Mouse (Mus musculus) MEL (cell line): ENCODE measurements at regions not wholly inside any gene's neighbourhood (a gene's known extent, or its start where the extent isn't known, plus 50 kb on each side); places are given as distances from the start of the nearest gene placed in this dataset.

Experiments used
- DNase-seq: peaks from one replicate; pipeline ENCODE4 v3.0.0; 2011; ENCODE audit warnings: low read depth, low spot score
- H3K27ac ChIP-seq: 2 replicates; pipeline ENCODE4 v1.5.1; 2012; ENCODE audit warnings: low read depth, mild to moderate bottlenecking, control low read depth, low read length, moderate library complexity; ENCODE audit not compliant: control insufficient read depth
- H3K27me3 ChIP-seq, 2 experiments: fragments of 150-350 bp in 1 of 2; sonication (generic) in 1 of 2; 2 replicates each; pipeline ENCODE4 v1.6.1; 2012; ENCODE audit warnings: low read length in 2 of 2, mild to moderate bottlenecking in 2 of 2, improper control_type of control experiment in 1 of 2, moderate library complexity in 1 of 2; ENCODE audit not compliant: insufficient read depth in 2 of 2, control insufficient read depth in 1 of 2
- H3K36me3 ChIP-seq, 2 experiments: 2 replicates each; pipeline ENCODE4 v1.6.1; 2012 to 2014; ENCODE audit warnings: low read length in 2 of 2, improper control_type of control experiment in 1 of 2, inconsistent platforms in 1 of 2, mild to moderate bottlenecking in 1 of 2; ENCODE audit not compliant: insufficient read depth in 2 of 2, control insufficient read depth in 1 of 2
- H3K4me1 ChIP-seq, 2 experiments: fragments of 150-350 bp in 1 of 2; sonication (generic) in 1 of 2; 2 replicates each; pipeline ENCODE4 v1.6.1; 2012; ENCODE audit warnings: low read length in 2 of 2, improper control_type of control experiment in 1 of 2, mild to moderate bottlenecking in 1 of 2; ENCODE audit not compliant: insufficient read depth in 2 of 2, control insufficient read depth in 1 of 2
- H3K4me3 ChIP-seq, 2 experiments: fragments of 150-350 bp in 1 of 2; sonication (generic) in 1 of 2; 2 replicates each; pipeline ENCODE4 v1.5.1; 2012; ENCODE audit warnings: low read depth in 2 of 2, low read length in 2 of 2, mild to moderate bottlenecking in 2 of 2, moderate library complexity in 2 of 2, control low read depth in 1 of 2, improper control_type of control experiment in 1 of 2; ENCODE audit not compliant: control insufficient read depth in 1 of 2, insufficient read depth in 1 of 2
- H3K79me2 ChIP-seq: 2 replicates; pipeline ENCODE4 v1.6.1; 2012; ENCODE audit warnings: mild to moderate bottlenecking, low read length, moderate library complexity; ENCODE audit not compliant: control insufficient read depth, poor library complexity, insufficient read depth
- H3K9ac ChIP-seq: 2 replicates; pipeline ENCODE4 v1.6.1; 2012; ENCODE audit warnings: low read depth, mild to moderate bottlenecking, control low read depth, low read length, moderate library complexity; ENCODE audit not compliant: control insufficient read depth, poor library complexity, severe bottlenecking
- H3K9me3 ChIP-seq: fragments of 150-350 bp; sonication (generic); replicated peaks from 2 replicates; pipeline ENCODE4 v1.6.1; 2012; ENCODE audit warnings: mild to moderate bottlenecking, low read length, improper control_type of control experiment, moderate library complexity; ENCODE audit not compliant: insufficient read depth
- CTCF ChIP-seq, 3 experiments: IDR thresholded peaks in 2 of 3; conservative IDR thresholded peaks in 1 of 3; 2 replicates each; pipeline ENCODE4 v1.5.1; 2011 to 2012; ENCODE audit warnings: low read length in 3 of 3, low read depth in 2 of 3, mild to moderate bottlenecking in 2 of 3, improper control_type of control experiment in 1 of 3, inconsistent platforms in 1 of 3, mixed read lengths in 1 of 3, moderate library complexity in 1 of 3; ENCODE audit not compliant: control insufficient read depth in 1 of 3, insufficient read depth in 1 of 3, poor library complexity in 1 of 3, severe bottlenecking in 1 of 3
- ELF1 ChIP-seq: IDR thresholded peaks from 2 replicates; pipeline ENCODE4 v1.6.1; 2014; ENCODE audit warnings: low read depth, mild to moderate bottlenecking, inconsistent platforms, low read length, improper control_type of control experiment, moderate library complexity
- GABPA ChIP-seq: IDR thresholded peaks from 2 replicates; pipeline ENCODE4 v1.6.1; 2012; ENCODE audit warnings: low read depth, mild to moderate bottlenecking, inconsistent platforms, low read length, improper control_type of control experiment, moderate library complexity
- HCFC1 ChIP-seq: IDR thresholded peaks from 2 replicates; pipeline ENCODE4 v1.6.1; 2012; ENCODE audit warnings: low read depth, mild to moderate bottlenecking, inconsistent platforms, low read length, improper control_type of control experiment, moderate library complexity
- JUND ChIP-seq: IDR thresholded peaks from 2 replicates; pipeline ENCODE4 v1.6.1; 2011; ENCODE audit warnings: low read depth, mild to moderate bottlenecking, improper control_type of control experiment, low read length
- MAX ChIP-seq: IDR thresholded peaks from 2 replicates; pipeline ENCODE4 v1.6.1; 2011; ENCODE audit warnings: low read length, improper control_type of control experiment
- MAZ ChIP-seq: IDR thresholded peaks from 2 replicates; pipeline ENCODE4 v1.6.1; 2012; ENCODE audit warnings: low read depth, mild to moderate bottlenecking, inconsistent platforms, low read length, improper control_type of control experiment
- MYC ChIP-seq: IDR thresholded peaks from 2 replicates; pipeline ENCODE4 v1.6.1; 2011; ENCODE audit warnings: low read depth, mild to moderate bottlenecking, low read length, improper control_type of control experiment, moderate library complexity
- NELFE ChIP-seq: IDR thresholded peaks from 2 replicates; pipeline ENCODE4 v1.6.1; 2011; ENCODE audit warnings: low read depth, low read length, improper control_type of control experiment
- RAD21 ChIP-seq: IDR thresholded peaks from 2 replicates; pipeline ENCODE4 v1.6.1; 2011; ENCODE audit warnings: mild to moderate bottlenecking, low read depth, low read length, improper control_type of control experiment
- SMC3 ChIP-seq: IDR thresholded peaks from 2 replicates; pipeline ENCODE4 v1.6.1; 2011; ENCODE audit warnings: low read depth, low read length, improper control_type of control experiment
- TAL1 ChIP-seq: IDR thresholded peaks from 2 replicates; pipeline ENCODE4 v1.6.1; 2012; ENCODE audit warnings: mild to moderate bottlenecking, inconsistent platforms, low read length, moderate library complexity, mixed read lengths
- TCF12 ChIP-seq: IDR thresholded peaks from 2 replicates; pipeline ENCODE4 v1.6.1; 2014; ENCODE audit warnings: low read depth, mild to moderate bottlenecking, inconsistent platforms, low read length, improper control_type of control experiment, moderate library complexity
- USF1 ChIP-seq: IDR thresholded peaks from 2 replicates; pipeline ENCODE4 v1.6.1; 2014; ENCODE audit warnings: low read depth, mild to moderate bottlenecking, inconsistent platforms, low read length, improper control_type of control experiment, moderate library complexity
- ZKSCAN1 ChIP-seq: IDR thresholded peaks from 2 replicates; pipeline ENCODE4 v1.6.1; 2012; ENCODE audit warnings: low read depth, mild to moderate bottlenecking, inconsistent platforms, low read length, improper control_type of control experiment, moderate library complexity

DNA sequence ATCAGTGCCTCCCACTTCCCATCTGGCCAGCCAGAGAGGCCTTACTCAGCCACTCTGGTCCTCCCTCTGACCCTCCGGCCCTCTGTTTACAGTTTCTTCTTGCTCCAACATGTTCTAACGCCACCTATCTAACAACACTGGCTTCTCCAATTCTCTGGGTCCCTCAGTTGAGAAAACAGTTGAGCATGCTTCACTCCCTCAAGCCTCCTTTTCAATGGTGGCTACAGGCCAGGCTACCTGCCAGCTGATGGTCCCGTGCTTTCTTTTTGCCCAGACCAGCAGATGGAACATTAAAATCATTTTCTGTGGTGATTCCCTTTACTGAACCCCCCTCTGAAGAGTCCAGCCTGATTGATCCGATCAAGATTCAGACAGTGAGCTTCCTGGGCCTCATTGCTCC is 280.8 kb downstream of the Pdcd6ip start:
- H3K9ac ChIP-seq, result no peak overlapping the region
- H3K4me1 ChIP-seq, result no peaks in the 10 kb centered on the region
- no peak for DNase-seq
- H3K36me3 ChIP-seq, result no peaks in the 10 kb centered on the region
- H3K4me3 ChIP-seq, result no peak overlapping the region
- no peaks in the 10 kb centered on the region for H3K9me3 ChIP-seq
- H3K79me2 ChIP-seq, result no peaks in the 10 kb centered on the region
- H3K27me3 ChIP-seq, result no peaks in the 10 kb centered on the region
- TF ChIP-seq USF1 (no peak), ZKSCAN1 (no peak), MAX (no peak)
- no peak overlapping the region for H3K27ac ChIP-seq

DNA sequence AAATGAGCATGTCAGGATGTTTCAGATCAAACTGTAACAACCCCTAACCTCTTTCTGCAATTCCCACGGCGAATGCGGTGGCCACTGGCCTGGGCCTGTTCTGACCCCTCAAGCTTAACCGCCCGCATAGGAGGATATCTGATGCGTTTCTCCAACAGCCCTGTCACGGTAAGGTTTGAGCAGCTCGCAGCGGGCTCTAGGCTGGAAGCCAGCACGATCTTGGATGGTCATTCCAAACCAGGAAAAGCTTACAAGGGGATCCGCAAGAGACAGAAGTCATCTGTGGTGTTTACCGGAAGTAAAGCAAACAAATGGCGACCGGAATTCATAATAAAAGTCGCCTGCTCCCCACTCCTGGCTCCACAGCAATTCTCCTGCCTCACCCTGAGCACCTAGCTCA is 281.7 kb downstream of the Pdcd6ip start:
- H3K9ac ChIP-seq, result no peak overlapping the region
- no peaks in the 10 kb centered on the region for H3K9me3 ChIP-seq
- no peaks in the 10 kb centered on the region for H3K4me1 ChIP-seq
- H3K27ac ChIP-seq, result no peak overlapping the region
- no peaks in the 10 kb centered on the region for H3K79me2 ChIP-seq
- TF ChIP-seq SMC3 (no peak), MAX (no peak), TCF12 (no peak), MAZ (no peak), GABPA (no peak), ELF1 (no peak), NELFE (no peak), HCFC1 (no peak), JUND (no peak), MYC (no peak), TAL1 (no peak)
- no peak for DNase-seq
- no peaks in the 10 kb centered on the region for H3K27me3 ChIP-seq
- no peaks in the 10 kb centered on the region for H3K36me3 ChIP-seq
- no peak overlapping the region for H3K4me3 ChIP-seq

DNA sequence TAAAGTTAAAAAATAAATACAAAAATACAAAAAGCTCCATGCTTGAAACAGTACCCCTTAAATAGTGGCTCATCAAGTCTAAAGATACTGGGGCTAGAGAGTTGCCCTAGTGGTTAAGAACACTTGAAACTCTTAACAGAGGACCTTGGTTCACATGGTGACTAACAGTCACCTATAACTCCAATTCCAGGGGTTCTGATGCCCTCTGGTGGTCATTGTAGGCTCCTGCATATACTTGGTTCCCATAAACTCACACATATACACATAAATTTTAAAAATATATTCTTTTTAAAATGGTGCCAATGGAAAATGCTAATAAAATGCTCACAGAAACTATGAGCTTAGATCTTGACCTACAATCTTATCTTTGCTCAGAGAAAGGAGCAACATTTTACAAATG is 286.4 kb downstream of the Pdcd6ip start:
- Histone ChIP-seq H3K4me1 (no peaks in the 10 kb centered on the region), H3K36me3 (no peaks in the 10 kb centered on the region), H3K27ac (no peak overlapping the region), H3K79me2 (no peaks in the 10 kb centered on the region), H3K4me3 (no peak overlapping the region), H3K9ac (no peak overlapping the region), H3K9me3 (no peaks in the 10 kb centered on the region), H3K27me3 (no peaks in the 10 kb centered on the region)
- peak; percentile 38 for DNase-seq
- TF ChIP-seq SMC3, result peak; percentile 52
- TF ChIP-seq HCFC1, result no peak
- peak in 2 of 3 experiments; percentile 28 to 43; a peak in 3 of 6 replicates for TF ChIP-seq CTCF (IDR thresholded peaks at IDR 0.05 in 2 of 3, conservative IDR thresholded peaks at IDR 0.05 in 1 of 3; ENCODE audit: control insufficient read depth in 1 of 3, insufficient read depth in 1 of 3, low read depth in 2 of 3, low read length in 3 of 3, poor library complexity in 1 of 3, severe bottlenecking in 1 of 3)
- peak; percentile 45 for TF ChIP-seq RAD21
